Mouse (Mus musculus): Measurements from ENCODE around the gene Gja5. TPM values are rescaled to one million over a fixed set of nuclear protein-coding genes. Genes with fewer than 3 reads are reported as not detected.

The Gja5 gene
- polyA plus RNA-seq, 1 experiment from 2014 or later: 3.5 TPM

- Histone ChIP-seq H3K4me2 (ENCODE audit: low read depth) (no peak overlapping the region), H3K36me3 (ENCODE audit: control insufficient read depth, insufficient read depth, low read length) (no peaks in the 10 kb centered on the region), H3K4me1 (ENCODE audit: control insufficient read depth, insufficient read depth, low read length) (no peaks in the 10 kb centered on the region), H3K27ac (ENCODE audit: low read depth, low read length) (no peak overlapping the region), H3K4me3 (ENCODE audit: low read depth, low read length) (no peak overlapping the region), H3K9ac (ENCODE audit: low read length) (no peak overlapping the region), H3K27me3 (ENCODE audit: control insufficient read depth, insufficient read depth, low read length) (no peaks in the 10 kb centered on the region), H3K9me3 (ENCODE audit: control insufficient read depth, low read length) (no peaks in the 10 kb centered on the region)
- no peak for ATAC-seq (ENCODE audit: insufficient read depth, low FRiP score, low TSS enrichment)
- WGBS: 89% methylated on average over 3 of the region's 3 CpGs
- DNase-seq (ENCODE audit: low spot score): no peak
These were observed 74.5 kb downstream of the Gja5 start for GRCm38 (mm10) chr3:96979020-96979419.

- Histone ChIP-seq H3K4me1 (ENCODE audit: control insufficient read depth, insufficient read depth, low read length) (no peaks in the 10 kb centered on the region), H3K27ac (ENCODE audit: low read depth, low read length) (no peak overlapping the region), H3K36me3 (ENCODE audit: control insufficient read depth, insufficient read depth, low read length) (no peaks in the 10 kb centered on the region), H3K9me3 (ENCODE audit: control insufficient read depth, low read length) (no peaks in the 10 kb centered on the region), H3K27me3 (ENCODE audit: control insufficient read depth, insufficient read depth, low read length) (no peaks in the 10 kb centered on the region), H3K9ac (ENCODE audit: low read length) (no peak overlapping the region), H3K4me3 (ENCODE audit: low read depth, low read length) (no peak overlapping the region), H3K4me2 (ENCODE audit: low read depth) (no peak overlapping the region)
- ATAC-seq (ENCODE audit: insufficient read depth, low FRiP score, low TSS enrichment) (no peak), DNase-seq (ENCODE audit: low spot score) (no peak)
- 80% methylated on average over 3 of the region's 3 CpGs for WGBS
These were observed 77.3 kb downstream of the Gja5 start for GRCm38 (mm10) chr3:96981833-96982232.

GRCm38 (mm10) chr3:96982666-96983065 lies 78.2 kb downstream of the Gja5 start:
- ATAC-seq (ENCODE audit: insufficient read depth, low FRiP score, low TSS enrichment) (no peak), DNase-seq (ENCODE audit: low spot score) (no peak)
- WGBS: 89% methylated on average over 2 of the region's 2 CpGs
- Histone ChIP-seq H3K36me3 (ENCODE audit: control insufficient read depth, insufficient read depth, low read length) (no peaks in the 10 kb centered on the region), H3K4me1 (ENCODE audit: control insufficient read depth, insufficient read depth, low read length) (no peaks in the 10 kb centered on the region), H3K4me2 (ENCODE audit: low read depth) (no peak overlapping the region), H3K4me3 (ENCODE audit: low read depth, low read length) (no peak overlapping the region), H3K9me3 (ENCODE audit: control insufficient read depth, low read length) (no peaks in the 10 kb centered on the region), H3K27ac (ENCODE audit: low read depth, low read length) (no peak overlapping the region), H3K27me3 (ENCODE audit: control insufficient read depth, insufficient read depth, low read length) (no peaks in the 10 kb centered on the region), H3K9ac (ENCODE audit: low read length) (no peak overlapping the region)

GRCm38 (mm10) chr3:96992526-96992925 lies 88.0 kb downstream of the Gja5 start:
- H3K27me3 ChIP-seq (ENCODE audit: control insufficient read depth, insufficient read depth, low read length): no peaks in the 10 kb centered on the region
- H3K9me3 ChIP-seq (ENCODE audit: control insufficient read depth, low read length): no peaks in the 10 kb centered on the region
- H3K36me3 ChIP-seq (ENCODE audit: control insufficient read depth, insufficient read depth, low read length): no peaks in the 10 kb centered on the region
- no peak overlapping the region for H3K27ac ChIP-seq (ENCODE audit: low read depth, low read length)
- ATAC-seq (ENCODE audit: insufficient read depth, low FRiP score, low TSS enrichment) (no peak), DNase-seq (ENCODE audit: low spot score) (no peak)
- no peak overlapping the region for H3K4me2 ChIP-seq (ENCODE audit: low read depth)
- no peak overlapping the region for H3K4me3 ChIP-seq (ENCODE audit: low read depth, low read length)
- no peaks in the 10 kb centered on the region for H3K4me1 ChIP-seq (ENCODE audit: control insufficient read depth, insufficient read depth, low read length)
- WGBS: 16% methylated on average over 3 of the region's 3 CpGs
- H3K9ac ChIP-seq (ENCODE audit: low read length): no peak overlapping the region

GRCm38 (mm10) chr3:96997770-96998169 lies 93.3 kb downstream of the Gja5 start:
- Histone ChIP-seq H3K4me1 (ENCODE audit: control insufficient read depth, insufficient read depth, low read length) (no peaks in the 10 kb centered on the region), H3K36me3 (ENCODE audit: control insufficient read depth, insufficient read depth, low read length) (no peaks in the 10 kb centered on the region), H3K27ac (ENCODE audit: low read depth, low read length) (no peak overlapping the region), H3K9me3 (ENCODE audit: control insufficient read depth, low read length) (no peaks in the 10 kb centered on the region), H3K4me2 (ENCODE audit: low read depth) (no peak overlapping the region), H3K9ac (ENCODE audit: low read length) (no peak overlapping the region), H3K27me3 (ENCODE audit: control insufficient read depth, insufficient read depth, low read length) (no peaks in the 10 kb centered on the region), H3K4me3 (ENCODE audit: low read depth, low read length) (no peak overlapping the region)
- no peak for ATAC-seq (ENCODE audit: insufficient read depth, low FRiP score, low TSS enrichment)
- DNase-seq (ENCODE audit: low spot score): no peak
- WGBS: 60% methylated on average over 6 of the region's 6 CpGs

- Histone ChIP-seq H3K36me3 (ENCODE audit: control insufficient read depth, insufficient read depth, low read length) (no peaks in the 10 kb centered on the region), H3K27me3 (ENCODE audit: control insufficient read depth, insufficient read depth, low read length) (no peaks in the 10 kb centered on the region), H3K4me1 (ENCODE audit: control insufficient read depth, insufficient read depth, low read length) (no peaks in the 10 kb centered on the region), H3K4me2 (ENCODE audit: low read depth) (no peak overlapping the region), H3K9me3 (ENCODE audit: control insufficient read depth, low read length) (no peaks in the 10 kb centered on the region), H3K4me3 (ENCODE audit: low read depth, low read length) (no peak overlapping the region), H3K9ac (ENCODE audit: low read length) (no peak overlapping the region), H3K27ac (ENCODE audit: low read depth, low read length) (no peak overlapping the region)
- DNase-seq (ENCODE audit: low spot score) (no peak), ATAC-seq (ENCODE audit: insufficient read depth, low FRiP score, low TSS enrichment) (no peak)
- WGBS: 93% methylated on average over 10 of the region's 10 CpGs
These were observed 98.6 kb downstream of the Gja5 start for GRCm38 (mm10) chr3:97003111-97003510.

GRCm38 (mm10) chr3:97004509-97004908 lies 100.0 kb downstream of the Gja5 start:
- no peak for ATAC-seq (ENCODE audit: insufficient read depth, low FRiP score, low TSS enrichment)
- no peaks in the 10 kb centered on the region for H3K4me1 ChIP-seq (ENCODE audit: control insufficient read depth, insufficient read depth, low read length)
- H3K9me3 ChIP-seq (ENCODE audit: control insufficient read depth, low read length): no peaks in the 10 kb centered on the region
- no peak overlapping the region for H3K9ac ChIP-seq (ENCODE audit: low read length)
- no peaks in the 10 kb centered on the region for H3K36me3 ChIP-seq (ENCODE audit: control insufficient read depth, insufficient read depth, low read length)
- DNase-seq (ENCODE audit: low spot score): no peak
- no peak overlapping the region for H3K27ac ChIP-seq (ENCODE audit: low read depth, low read length)
- no peak overlapping the region for H3K4me3 ChIP-seq (ENCODE audit: low read depth, low read length)
- no peaks in the 10 kb centered on the region for H3K27me3 ChIP-seq (ENCODE audit: control insufficient read depth, insufficient read depth, low read length)
- WGBS: 86% methylated on average over 4 of the region's 4 CpGs
- H3K4me2 ChIP-seq (ENCODE audit: low read depth): no peak overlapping the region

- 53% methylated on average over 3 of the region's 3 CpGs for whole genome bisulfite sequencing
- no peaks in the 10 kb centered on the region for H3K9me3 ChIP-seq (ENCODE audit: control insufficient read depth, low read length)
- H3K4me2 ChIP-seq (ENCODE audit: low read depth): no peak overlapping the region
- ATAC-seq (ENCODE audit: insufficient read depth, low FRiP score, low TSS enrichment) (no peak), DNase-seq (ENCODE audit: low spot score) (no peak)
- H3K4me3 ChIP-seq (ENCODE audit: low read depth, low read length): no peak overlapping the region
- no peak overlapping the region for H3K9ac ChIP-seq (ENCODE audit: low read length)
- no peaks in the 10 kb centered on the region for H3K27me3 ChIP-seq (ENCODE audit: control insufficient read depth, insufficient read depth, low read length)
- no peaks in the 10 kb centered on the region for H3K36me3 ChIP-seq (ENCODE audit: control insufficient read depth, insufficient read depth, low read length)
- no peak overlapping the region for H3K27ac ChIP-seq (ENCODE audit: low read depth, low read length)
- no peaks in the 10 kb centered on the region for H3K4me1 ChIP-seq (ENCODE audit: control insufficient read depth, insufficient read depth, low read length)
These were observed 102.5 kb downstream of the Gja5 start for GRCm38 (mm10) chr3:97007010-97007448.

- Histone ChIP-seq H3K27ac (ENCODE audit: low read depth, low read length) (no peak overlapping the region), H3K36me3 (ENCODE audit: control insufficient read depth, insufficient read depth, low read length) (no peaks in the 10 kb centered on the region), H3K4me1 (ENCODE audit: control insufficient read depth, insufficient read depth, low read length) (no peaks in the 10 kb centered on the region), H3K4me3 (ENCODE audit: low read depth, low read length) (no peak overlapping the region), H3K4me2 (ENCODE audit: low read depth) (no peak overlapping the region), H3K9ac (ENCODE audit: low read length) (no peak overlapping the region), H3K27me3 (ENCODE audit: control insufficient read depth, insufficient read depth, low read length) (no peaks in the 10 kb centered on the region), H3K9me3 (ENCODE audit: control insufficient read depth, low read length) (no peaks in the 10 kb centered on the region)
- WGBS: 55% methylated on average over 5 of the region's 5 CpGs
- DNase-seq (ENCODE audit: low spot score) (no peak), ATAC-seq (ENCODE audit: insufficient read depth, low FRiP score, low TSS enrichment) (no peak)
These were observed 120.7 kb downstream of the Gja5 start for GRCm38 (mm10) chr3:97025226-97025625.
